Mouse (Mus musculus) midbrain, embryonic 15.5 days (tissue): ENCODE results near the gene Med17. TPM values are rescaled to one million over a fixed set of nuclear protein-coding genes. Genes with fewer than 3 reads are reported as not detected.
"Not testable (repeated sequence)": the region's sequence is repeated elsewhere in the genome, so short reads cannot be mapped to it uniquely, and the experiment has no call there.

Experiments
- ATAC-seq: fragments of 200-750 bp; cut with Nextera tagmentation; replicated peaks from 2 replicates; pipeline ENCODE4 v1.8.0; 2017; ENCODE audit warnings: moderate TSS enrichment
- H3K27ac ChIP-seq: fragments of 300-500 bp; sonication (generic); 2 replicates; pipeline ENCODE4 v1.5.1; 2015; ENCODE audit warnings: mild to moderate bottlenecking, inconsistent platforms
- H3K27me3 ChIP-seq: fragments of 300-500 bp; sonication (generic); replicated peaks from 2 replicates; pipeline ENCODE4 v1.6.1; 2015; ENCODE audit warnings: inconsistent platforms
- H3K36me3 ChIP-seq: fragments of 300-500 bp; sonication (generic); replicated peaks from 2 replicates; pipeline ENCODE4 v1.6.1; 2015; ENCODE audit warnings: inconsistent platforms
- H3K4me1 ChIP-seq: fragments of 300-500 bp; sonication (generic); 2 replicates; pipeline ENCODE4 v1.6.1; 2015; ENCODE audit warnings: inconsistent platforms
- H3K4me2 ChIP-seq: fragments of 300-500 bp; sonication (generic); 2 replicates; pipeline ENCODE4 v1.6.1; 2015; ENCODE audit warnings: inconsistent platforms, mild to moderate bottlenecking, moderate library complexity
- H3K4me3 ChIP-seq: fragments of 300-500 bp; sonication (generic); 2 replicates; pipeline ENCODE4 v1.5.1; 2015; ENCODE audit warnings: mild to moderate bottlenecking, inconsistent platforms
- H3K9ac ChIP-seq: fragments of 300-500 bp; sonication (generic); 2 replicates; pipeline ENCODE4 v1.6.1; 2015; ENCODE audit warnings: mild to moderate bottlenecking, inconsistent platforms
- H3K9me3 ChIP-seq: fragments of 300-500 bp; sonication (generic); 2 replicates; pipeline ENCODE4 v1.6.1; 2016; ENCODE audit warnings: inconsistent platforms
- WGBS: fragments of 180-500 bp; shearing (Covaris S2); methylation state at CpG from one replicate; pipeline ENCODE4 v1.1.7; 2015; ENCODE audit warnings: mixed read lengths; 5-methylcytosine and 5-hydroxymethylcytosine counted together
- polyA plus RNA-seq: library from polyadenylated mRNA; unstranded; fragments of >200 nt; fragmentation: Nextera tagmentation; extraction: Ambion mirVana; gene quantifications from 2 replicates; pipeline ENCODE4 v1.2.1, GENCODE M21; 2015

Gene Med17
- polyA plus RNA-seq = 30.8 and 36.1 TPM in 2 replicates

DNA sequence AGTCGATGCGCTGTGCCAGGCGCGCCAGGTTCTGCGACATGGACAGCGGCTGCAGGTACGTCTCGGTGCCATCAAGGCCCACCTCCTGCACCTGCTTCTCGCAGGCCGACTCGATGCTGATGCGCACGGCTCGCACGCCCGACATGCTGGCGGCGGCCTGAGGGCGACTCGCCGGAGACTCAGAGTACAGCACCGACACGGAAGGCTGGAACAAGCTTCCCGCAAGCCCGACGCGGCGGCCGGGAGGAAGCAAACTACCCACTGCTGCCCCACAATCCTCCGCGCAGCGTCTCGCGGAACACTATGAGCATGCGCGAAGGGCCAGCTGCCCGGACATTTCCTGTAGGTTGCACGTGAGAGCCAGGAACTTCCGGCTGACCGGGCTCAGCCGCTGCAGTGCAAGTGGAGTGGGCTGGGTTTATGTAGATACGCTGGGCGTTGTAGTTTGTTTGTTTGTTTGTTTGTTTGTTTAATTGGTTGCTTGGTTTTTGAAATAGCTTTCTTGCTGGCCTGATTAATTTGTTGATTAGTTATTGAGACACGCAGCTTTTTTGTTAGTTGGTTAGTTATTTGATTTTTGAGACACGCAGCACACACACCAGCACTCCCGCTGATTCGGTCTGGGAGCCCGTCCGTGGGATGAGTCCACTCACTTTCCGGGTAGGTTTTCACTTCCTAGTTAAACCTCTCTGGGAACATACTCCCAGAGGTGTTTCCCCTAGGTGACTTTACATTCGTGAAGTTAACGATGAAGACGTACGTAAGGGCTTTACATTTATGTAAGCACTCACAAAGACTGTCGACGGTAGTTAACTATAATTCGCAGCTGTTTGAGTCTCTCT lies at the start of gene Med17:
Gene Med17 (minus strand): TSS at position 283 of the 842 bp plus-strand sequence.
- peak within 1 kb of the TSS; percentile 90 for H3K4me3 ChIP-seq
- peak within 1 kb of the TSS; percentile 99 for H3K9ac ChIP-seq
- peak; percentile 99 for ATAC-seq
- peak within 1 kb of the TSS; percentile 89 for H3K27ac ChIP-seq
- H3K9me3 ChIP-seq = no peaks in the 10 kb centered on the region
- peaks cover 15% of the 10 kb centered on the region for H3K36me3 ChIP-seq
- H3K27me3 ChIP-seq = no peaks in the 10 kb centered on the region
- H3K4me2 ChIP-seq = peak within 1 kb of the TSS; percentile 60
- 1% methylated on average over 57 of the region's 57 CpGs for whole genome bisulfite sequencing
- peaks cover 28% of the 10 kb centered on the region for H3K4me1 ChIP-seq

DNA sequence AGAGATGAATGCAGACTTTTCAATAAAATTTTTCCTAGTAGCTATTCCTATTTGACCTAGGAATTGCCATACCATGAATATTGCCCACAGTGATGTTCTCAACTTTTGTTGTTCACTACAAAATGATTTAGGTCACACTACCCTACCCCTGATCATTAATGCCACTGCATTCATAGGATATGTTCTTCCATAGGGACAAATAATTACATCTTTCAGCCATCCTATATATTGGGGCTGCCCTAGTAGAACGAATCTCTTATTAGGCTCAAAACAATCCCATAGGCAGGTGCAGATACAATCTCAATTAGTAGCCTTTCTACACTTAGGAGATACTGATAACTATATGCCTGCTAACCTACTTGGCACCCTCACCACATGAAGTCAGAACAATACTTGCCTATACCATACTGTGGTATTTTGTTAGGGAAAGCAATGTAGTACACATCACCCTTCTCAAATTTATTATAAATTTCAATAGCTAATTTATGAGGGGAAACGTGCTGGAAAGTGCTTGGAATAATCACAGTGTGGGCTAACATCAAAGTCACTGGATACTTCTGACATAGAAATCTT lies 38.5 kb upstream of the Med17 start:
- no peak overlapping the region for H3K4me3 ChIP-seq
- no peak overlapping the region for H3K9ac ChIP-seq
- H3K9me3 ChIP-seq = no peaks in the 10 kb centered on the region
- no peak overlapping the region for H3K27ac ChIP-seq
- H3K4me2 ChIP-seq = no peak overlapping the region
- WGBS = 84% methylated on average over 2 of the region's 2 CpGs
- H3K36me3 ChIP-seq = peaks cover 49% of the 10 kb centered on the region
- ATAC-seq = peak; percentile 46; the same call in 1 of the 2 replicates
- H3K27me3 ChIP-seq = no peaks in the 10 kb centered on the region
- no peaks in the 10 kb centered on the region for H3K4me1 ChIP-seq

DNA sequence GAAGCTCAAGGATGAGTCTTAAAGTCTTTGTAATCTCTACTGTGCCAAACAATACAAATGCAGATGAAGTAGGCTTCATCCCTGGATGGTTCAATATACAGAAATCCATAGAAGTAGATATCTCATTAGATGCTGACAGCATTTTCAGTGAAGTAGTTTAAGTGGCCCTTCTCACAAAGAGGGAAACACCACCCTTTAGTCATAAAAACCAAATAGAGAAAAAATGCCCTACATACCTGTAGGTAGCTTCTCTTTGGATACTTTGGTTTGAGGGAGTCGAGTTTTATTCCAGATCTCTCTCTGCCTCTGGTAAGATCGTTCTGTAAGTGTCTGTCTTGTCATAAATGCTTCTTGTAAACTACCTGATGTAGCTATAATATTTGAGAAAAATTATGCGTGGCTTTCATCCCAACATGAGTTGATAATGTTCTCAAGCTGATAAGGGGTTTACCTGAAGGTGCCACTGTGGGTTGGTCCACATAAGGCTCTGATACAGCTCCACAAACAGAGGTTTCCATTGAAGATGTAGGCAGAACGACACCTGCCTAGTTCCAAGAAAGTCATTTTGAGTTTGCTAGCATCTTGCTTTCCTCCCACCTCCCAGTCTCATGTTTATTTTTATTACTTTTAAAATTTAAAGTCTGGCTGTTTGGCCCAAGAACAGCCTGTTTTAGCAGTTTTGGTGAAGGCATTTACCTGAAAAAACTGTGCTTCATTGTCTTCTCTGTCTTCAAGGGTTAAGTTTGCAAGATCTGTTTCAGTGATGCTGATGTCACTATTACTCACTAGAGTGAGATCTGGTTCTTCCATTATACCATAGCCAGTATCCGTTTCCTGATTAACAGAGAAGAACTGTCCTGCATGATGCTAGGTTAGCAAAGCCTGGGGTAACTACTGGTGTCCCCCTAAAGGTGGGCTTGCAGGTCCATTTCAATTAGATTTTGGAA lies 37.8 kb upstream of the Med17 start:
- 62% methylated on average over 5 of the region's 5 CpGs for WGBS
- Histone ChIP-seq H3K27ac (no peak overlapping the region), H3K27me3 (no peaks in the 10 kb centered on the region), H3K9me3 (no peaks in the 10 kb centered on the region), H3K4me1 (no peaks in the 10 kb centered on the region), H3K4me3 (no peak overlapping the region), H3K4me2 (no peak overlapping the region), H3K9ac (no peak overlapping the region), H3K36me3 (peaks cover 47% of the 10 kb centered on the region)
- 0 out of 2 replicates have a peak, but pooled peaks have one; percentile 28 for ATAC-seq

DNA sequence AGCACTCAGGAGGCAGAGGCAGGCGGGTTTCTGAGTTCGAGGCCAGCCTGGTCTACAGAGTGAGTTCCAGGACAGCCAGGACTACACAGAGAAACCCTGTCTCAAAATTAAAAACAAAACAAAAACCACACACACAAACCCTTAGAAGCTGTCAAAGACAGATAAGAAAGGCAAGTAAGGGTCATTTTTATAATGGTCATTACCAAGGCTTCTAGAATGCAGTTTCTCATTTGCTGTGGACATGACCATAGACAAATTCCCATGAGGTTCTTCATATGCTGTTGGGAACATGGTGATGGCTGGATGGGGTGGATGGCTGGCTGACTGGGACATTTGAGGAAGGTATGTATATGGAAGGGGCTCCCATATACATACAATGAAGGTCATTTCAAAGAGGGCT lies 36.6 kb upstream of the Med17 start:
- H3K27ac ChIP-seq, H3K4me1 ChIP-seq, H3K4me2 ChIP-seq, H3K9ac ChIP-seq, H3K9me3 ChIP-seq, H3K27me3 ChIP-seq, ATAC-seq, H3K4me3 ChIP-seq: not testable (repeated sequence)
- 95% methylated on average over 2 of the region's 2 CpGs for WGBS
- peaks cover 37% of the 10 kb centered on the region for H3K36me3 ChIP-seq

DNA sequence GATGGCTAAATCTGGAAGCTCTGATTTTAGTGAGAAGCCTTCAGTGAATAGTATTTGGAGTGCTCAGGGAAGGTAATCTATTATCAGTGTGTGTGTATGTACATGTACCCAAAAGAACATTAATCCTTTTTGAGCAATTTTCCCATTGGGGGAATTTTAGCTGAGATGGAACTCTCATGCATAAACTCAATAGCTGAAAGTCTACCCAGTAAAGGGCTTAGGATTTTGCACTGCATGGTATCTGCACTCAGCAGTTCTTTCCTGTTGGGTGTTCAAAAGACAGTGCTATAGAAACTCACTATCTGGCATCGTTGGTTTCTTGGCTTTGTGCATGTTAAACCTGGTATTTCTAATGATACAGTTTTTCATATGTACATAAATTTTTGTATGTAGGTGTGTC lies 34.9 kb upstream of the Med17 start:
- Histone ChIP-seq H3K36me3 (peaks cover 41% of the 10 kb centered on the region), H3K27ac (no peak overlapping the region), H3K4me3 (no peak overlapping the region), H3K4me1 (no peaks in the 10 kb centered on the region), H3K4me2 (no peak overlapping the region), H3K9ac (no peak overlapping the region), H3K27me3 (no peaks in the 10 kb centered on the region), H3K9me3 (no peaks in the 10 kb centered on the region)
- 98% methylated on average over 1 of the region's 1 CpGs for WGBS
- no peak for ATAC-seq

DNA sequence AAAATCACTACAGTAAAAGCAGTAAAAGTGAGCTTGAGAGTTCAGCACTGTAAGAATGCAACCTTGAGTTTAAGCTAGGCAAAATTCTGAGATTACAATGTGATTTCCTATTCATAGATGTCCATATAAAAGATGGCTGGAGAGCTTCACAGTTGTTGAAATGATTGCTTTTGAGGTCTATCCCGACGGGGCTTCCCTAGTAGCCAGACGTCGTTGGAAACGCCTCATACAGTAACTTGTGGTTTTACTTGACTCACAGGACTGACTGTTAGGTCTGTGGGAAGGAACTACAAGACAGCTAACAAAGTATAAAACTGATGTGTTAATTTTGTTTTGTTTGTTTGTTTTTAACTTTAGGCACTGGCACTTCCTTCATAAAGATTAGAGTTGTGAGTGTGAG lies 33.9 kb upstream of the Med17 start:
- peaks cover 49% of the 10 kb centered on the region for H3K36me3 ChIP-seq
- 92% methylated on average over 5 of the region's 5 CpGs for WGBS
- no peak for ATAC-seq

DNA sequence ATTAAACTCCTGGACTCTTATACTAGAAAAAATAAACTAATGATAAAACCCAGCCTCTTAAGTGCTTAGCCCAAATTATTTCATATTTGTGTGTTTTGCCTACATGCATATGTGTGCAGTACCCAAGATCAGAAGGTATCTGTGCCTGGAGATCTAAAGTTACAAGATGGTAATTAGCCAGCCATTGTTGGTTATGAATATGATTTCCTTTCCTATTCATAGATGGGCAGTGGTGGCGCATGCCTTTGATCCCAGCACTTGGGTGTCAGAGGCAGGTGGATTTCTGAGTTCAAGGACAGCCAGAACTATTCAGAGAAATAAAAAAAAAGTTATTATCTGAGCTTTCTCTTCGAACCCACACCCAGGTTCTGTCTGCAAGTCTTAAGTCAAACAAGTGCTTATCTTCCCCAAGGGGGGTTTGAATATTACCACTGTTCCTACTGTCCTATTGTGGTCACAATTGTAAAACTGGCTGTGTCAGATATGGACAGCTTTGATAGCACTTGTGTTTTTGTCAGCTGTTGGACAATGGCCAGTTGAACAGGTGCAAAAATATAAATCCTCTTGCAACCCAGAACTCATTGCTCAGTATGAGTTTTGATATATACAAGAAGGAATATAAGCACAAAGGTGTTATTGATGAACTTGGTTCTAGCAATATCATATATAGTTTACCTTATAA lies 32.5 kb upstream of the Med17 start:
- ATAC-seq = no peak
- H3K36me3 ChIP-seq = peaks cover 44% of the 10 kb centered on the region
- no peaks in the 10 kb centered on the region for H3K27me3 ChIP-seq
- H3K27ac ChIP-seq = no peak overlapping the region
- H3K9me3 ChIP-seq = no peaks in the 10 kb centered on the region
- peaks cover 21% of the 10 kb centered on the region for H3K4me1 ChIP-seq
- H3K4me3 ChIP-seq = no peak overlapping the region
- 87% methylated on average over 2 of the region's 2 CpGs for WGBS
- H3K4me2 ChIP-seq = no peak overlapping the region
- no peak overlapping the region for H3K9ac ChIP-seq

More for the DNA sequence above, 33.9 kb upstream of the Med17 start:
- Histone ChIP-seq H3K27me3 (no peaks in the 10 kb centered on the region), H3K9me3 (no peaks in the 10 kb centered on the region), H3K9ac (no peak overlapping the region), H3K4me3 (no peak overlapping the region), H3K27ac (no peak overlapping the region), H3K4me1 (peaks cover 7% of the 10 kb centered on the region), H3K4me2 (no peak overlapping the region)

DNA sequence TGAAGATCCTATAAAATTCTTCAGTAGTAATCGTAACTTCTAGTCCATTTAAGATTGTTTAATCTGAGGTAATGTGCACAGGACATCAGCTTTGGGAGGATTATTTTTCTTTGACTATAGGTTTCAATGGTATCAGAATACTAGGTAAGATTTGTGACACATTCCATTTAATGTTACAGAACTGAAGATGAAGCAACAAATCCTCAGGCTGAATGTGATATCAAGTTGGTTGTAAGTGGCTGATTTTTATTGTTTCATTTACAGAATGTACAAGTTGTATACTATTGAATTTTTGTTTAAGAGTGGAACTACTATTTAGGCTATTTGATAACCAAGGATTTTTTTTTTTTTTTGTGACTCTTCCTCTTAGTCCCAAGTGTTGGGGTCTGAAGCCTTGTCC lies 30.4 kb upstream of the Med17 start:
- no peak overlapping the region for H3K9ac ChIP-seq
- no peak overlapping the region for H3K27ac ChIP-seq
- no peak overlapping the region for H3K4me3 ChIP-seq
- WGBS = 92% methylated on average over 1 of the region's 1 CpGs
- peaks cover 35% of the 10 kb centered on the region for H3K36me3 ChIP-seq
- no peaks in the 10 kb centered on the region for H3K9me3 ChIP-seq
- no peak overlapping the region for H3K4me2 ChIP-seq
- ATAC-seq = no peak
- peaks cover 33% of the 10 kb centered on the region for H3K4me1 ChIP-seq
- H3K27me3 ChIP-seq = no peaks in the 10 kb centered on the region

DNA sequence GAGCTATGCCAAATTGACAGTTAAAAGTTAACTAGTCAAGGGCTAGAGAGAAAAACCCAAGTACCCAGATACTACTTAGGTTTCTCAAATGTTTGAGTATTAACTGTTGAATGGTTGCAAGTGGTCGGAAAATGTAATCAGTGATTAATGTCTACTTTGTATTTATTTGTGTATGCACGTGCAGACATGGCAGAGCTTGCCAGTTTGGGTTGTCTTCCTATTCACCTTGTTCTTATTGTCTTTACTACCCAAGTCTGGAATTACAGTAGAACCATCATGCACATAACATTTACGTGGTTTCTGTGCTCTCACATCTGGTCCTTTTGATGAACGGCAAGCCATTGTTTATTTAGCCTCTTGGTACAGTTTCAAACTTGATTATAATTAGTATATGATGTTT lies 29.7 kb upstream of the Med17 start:
- H3K27ac ChIP-seq = no peak overlapping the region
- ATAC-seq = no peak
- H3K4me1 ChIP-seq = peaks cover 33% of the 10 kb centered on the region
- no peak overlapping the region for H3K4me2 ChIP-seq
- H3K27me3 ChIP-seq = no peaks in the 10 kb centered on the region
- WGBS = 80% methylated on average over 4 of the region's 4 CpGs
- H3K36me3 ChIP-seq = peaks cover 27% of the 10 kb centered on the region
- no peaks in the 10 kb centered on the region for H3K9me3 ChIP-seq
- no peak overlapping the region for H3K4me3 ChIP-seq
- no peak overlapping the region for H3K9ac ChIP-seq

DNA sequence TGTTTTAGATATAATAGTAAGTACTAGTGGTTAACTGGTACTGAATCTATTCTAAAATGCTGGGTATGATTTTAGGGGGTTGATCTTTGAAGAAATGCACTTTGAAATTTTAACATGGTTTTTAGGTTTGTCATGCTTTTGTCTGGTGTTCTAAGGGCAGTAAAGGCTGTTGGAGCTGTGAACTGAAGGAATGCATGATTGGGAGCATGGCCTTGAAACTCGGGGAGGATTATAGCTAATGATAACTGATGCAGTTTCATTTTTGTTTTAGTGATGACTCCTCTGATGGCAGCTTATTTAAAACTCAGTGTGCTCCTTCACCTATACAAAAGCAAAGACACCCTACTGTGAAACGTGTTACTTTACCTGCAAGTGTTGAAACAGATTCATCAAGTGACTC lies 28.5 kb upstream of the Med17 start:
- no peak for ATAC-seq

DNA sequence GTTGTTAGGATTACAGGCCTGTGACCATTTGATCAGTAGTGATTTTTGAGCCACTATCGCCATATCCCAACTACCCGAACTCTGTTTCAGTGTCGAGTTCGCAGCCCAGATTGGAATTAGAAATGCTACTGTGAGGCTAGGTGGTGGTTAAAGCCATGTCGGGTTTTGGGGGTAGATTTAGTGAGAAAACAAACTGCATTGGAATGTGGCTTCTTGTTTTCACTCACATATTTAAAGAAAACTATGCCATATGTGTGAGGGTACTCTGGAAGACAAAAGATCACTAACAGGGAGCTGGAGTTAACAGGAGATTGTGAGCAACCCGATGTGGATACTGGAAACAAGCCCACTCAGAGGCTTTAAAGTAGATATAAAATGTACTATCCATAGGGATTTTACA lies 27.5 kb upstream of the Med17 start:
- Histone ChIP-seq H3K36me3 (peaks cover 12% of the 10 kb centered on the region), H3K9me3 (no peaks in the 10 kb centered on the region), H3K9ac (peak overlapping the region; percentile 99), H3K4me2 (peak overlapping the region; percentile 74), H3K4me3 (peak overlapping the region; percentile 98), H3K27me3 (no peaks in the 10 kb centered on the region), H3K4me1 (peaks cover 33% of the 10 kb centered on the region), H3K27ac (no peak overlapping the region)
- WGBS = 11% methylated on average over 6 of the region's 6 CpGs
- ATAC-seq = no peak

More for the DNA sequence above, 28.5 kb upstream of the Med17 start:
- Histone ChIP-seq H3K9ac (no peak overlapping the region), H3K4me1 (peaks cover 33% of the 10 kb centered on the region), H3K4me3 (no peak overlapping the region), H3K27ac (no peak overlapping the region), H3K9me3 (no peaks in the 10 kb centered on the region), H3K27me3 (no peaks in the 10 kb centered on the region), H3K36me3 (peaks cover 15% of the 10 kb centered on the region), H3K4me2 (no peak overlapping the region)
- WGBS = 57% methylated on average over 2 of the region's 2 CpGs
